Mouse (Mus musculus) frontal cortex, postnatal 36 days (tissue): ENCODE data around the gene AL732309.1.

Source experiments
- DNase-seq, 2 experiments: peaks; one replicate each; pipeline ENCODE4 v3.0.0; 2022; ENCODE audit warnings: low spot score in 2 of 2

Gene AL732309.1

DNA sequence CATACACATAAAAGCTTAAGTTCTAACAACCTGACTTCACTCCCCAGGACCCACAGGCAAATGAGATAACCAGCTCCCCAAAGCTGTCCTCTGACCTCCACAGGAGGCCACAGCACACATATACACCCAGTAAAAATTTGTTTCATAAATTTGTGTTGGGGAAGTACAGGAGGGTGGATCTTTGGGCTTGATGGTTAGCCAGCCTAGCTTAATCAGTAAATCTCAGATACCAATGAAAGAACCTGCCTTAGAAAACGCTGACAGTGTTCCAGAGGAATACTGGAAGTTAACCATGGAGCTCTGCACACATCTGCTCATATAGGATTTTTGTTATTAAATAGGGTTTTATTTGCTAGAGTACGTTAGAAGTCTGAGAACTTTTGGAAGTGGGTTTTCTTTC is 29.0 kb downstream of the AL732309.1 start:
- no peak for DNase-seq

DNA sequence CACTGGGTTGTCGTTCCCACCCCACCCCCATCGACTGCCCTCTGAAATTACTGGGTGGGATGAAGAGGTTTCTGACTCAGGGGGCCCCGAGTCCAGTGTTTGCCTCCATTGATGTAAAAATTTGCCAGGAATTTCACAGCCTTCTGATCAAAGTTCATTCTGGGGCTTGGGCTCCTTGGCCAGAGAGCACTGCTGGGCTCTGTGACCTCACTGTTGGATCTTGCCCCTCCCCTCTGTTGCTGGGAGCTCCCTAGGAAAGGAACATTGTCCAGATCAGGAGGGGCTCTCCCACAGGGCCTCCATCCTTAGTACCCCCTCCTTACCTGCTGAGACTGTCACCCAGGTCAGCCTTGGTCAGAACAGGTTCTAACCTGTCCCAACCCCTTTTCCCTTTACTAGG is 32.2 kb downstream of the AL732309.1 start, which contains the start of gene Stpg3:
TSS of gene Stpg3 (minus strand) at position 194 of the 400 bp plus-strand sequence.
- DNase-seq: no peak

DNA sequence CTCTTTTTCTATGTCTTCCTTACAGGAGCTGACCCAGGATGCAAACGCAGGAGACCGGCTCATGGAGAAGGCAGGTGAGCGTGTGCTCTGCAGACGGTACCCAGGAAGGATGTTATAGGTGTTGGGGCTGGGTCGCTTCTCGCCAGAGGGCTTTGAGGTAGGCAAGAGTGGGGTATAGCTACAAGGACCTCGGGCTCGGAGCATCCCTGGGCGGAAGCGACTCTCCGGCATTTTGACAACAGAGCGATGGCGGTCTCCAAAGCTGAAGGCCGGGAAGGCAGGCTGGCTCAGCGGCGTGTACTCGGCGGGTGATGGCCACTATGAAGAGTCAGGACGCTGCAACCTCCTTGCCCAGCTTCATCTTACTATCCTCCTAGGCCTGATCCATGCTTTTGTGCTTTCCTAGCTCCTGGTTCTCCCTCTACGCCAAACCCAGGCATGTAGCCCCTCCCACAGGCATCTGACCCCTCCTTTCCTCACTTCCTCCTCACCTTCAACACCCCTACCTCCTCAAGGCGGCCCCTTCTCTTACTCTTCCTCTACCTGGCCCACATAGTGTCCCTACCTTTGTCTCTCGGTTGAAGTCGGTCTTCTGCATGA is 33.3 kb downstream of the AL732309.1 start:
- DNase-seq: no peak

DNA sequence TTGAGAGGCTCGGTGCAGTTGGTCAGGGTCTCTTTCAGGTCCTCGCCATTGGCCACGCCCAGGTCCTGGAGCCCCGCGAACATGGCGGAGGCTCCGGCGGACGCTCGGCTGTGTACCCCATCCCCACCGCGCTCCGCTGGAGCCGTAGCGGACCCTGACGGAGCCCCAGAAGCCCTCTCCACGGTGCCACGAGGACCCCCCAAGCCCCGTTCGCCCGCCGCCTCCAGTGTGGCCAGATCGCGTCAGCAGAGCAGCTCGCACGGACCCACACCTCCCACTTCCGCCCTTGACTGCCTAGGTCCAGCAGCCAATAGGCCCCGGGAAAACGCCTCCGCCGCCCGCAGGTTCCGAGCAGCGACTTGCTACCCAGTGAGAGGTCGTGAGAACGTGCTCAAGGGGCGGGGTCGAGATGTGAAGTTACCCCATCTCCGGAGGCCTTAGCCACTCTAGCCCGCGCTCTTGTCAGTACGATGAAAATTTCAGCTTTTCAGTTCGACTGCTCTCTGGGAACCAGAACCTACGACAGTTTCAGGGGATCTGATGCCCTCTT is 35.5 kb downstream of the AL732309.1 start, which contains the start of gene Nelfb:
TSS of gene Nelfb (minus strand) at position 369 of the 550 bp plus-strand sequence.
- peak; percentile 84 to 85 for DNase-seq

DNA sequence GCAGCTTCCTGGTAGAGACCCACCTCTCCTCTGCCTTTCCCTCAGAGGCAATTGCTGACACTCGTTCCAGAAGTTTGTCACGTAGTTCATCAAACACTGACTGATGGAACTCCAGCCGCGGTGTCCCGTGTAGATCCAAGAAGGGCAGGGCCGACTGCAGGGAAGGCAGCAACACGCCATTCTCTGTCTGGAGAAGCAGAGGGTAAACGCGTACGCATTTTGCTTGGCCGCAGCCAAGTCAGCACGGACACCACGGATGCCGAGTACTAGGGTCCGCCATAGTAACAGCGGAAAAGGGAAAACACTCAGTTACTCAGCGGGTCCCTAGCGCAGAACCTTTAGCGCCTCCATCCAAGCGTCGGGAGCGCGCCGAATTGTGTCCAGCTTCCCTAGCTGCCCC is 36.0 kb downstream of the AL732309.1 start:
- DNase-seq: no peak

DNA sequence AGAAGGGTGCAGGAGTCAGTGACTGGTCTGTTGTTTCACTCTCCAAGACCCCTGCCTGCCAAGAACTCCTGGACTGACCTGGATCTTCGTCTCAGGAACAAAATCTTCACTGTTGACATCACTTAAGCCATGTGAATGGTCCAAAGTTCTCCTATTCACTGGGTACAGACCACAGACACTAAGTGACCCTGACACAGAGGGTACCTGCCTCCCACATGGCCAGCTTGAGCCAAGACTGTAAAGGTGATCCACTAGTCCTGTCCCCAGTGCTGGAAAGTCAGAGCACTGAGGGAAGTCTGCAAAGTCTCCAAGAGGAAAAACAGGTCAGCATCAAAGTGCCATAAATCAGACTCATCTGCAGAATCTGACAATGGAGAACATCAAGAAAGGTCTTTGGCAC is 39.1 kb downstream of the AL732309.1 start:
- DNase-seq: no peak

DNA sequence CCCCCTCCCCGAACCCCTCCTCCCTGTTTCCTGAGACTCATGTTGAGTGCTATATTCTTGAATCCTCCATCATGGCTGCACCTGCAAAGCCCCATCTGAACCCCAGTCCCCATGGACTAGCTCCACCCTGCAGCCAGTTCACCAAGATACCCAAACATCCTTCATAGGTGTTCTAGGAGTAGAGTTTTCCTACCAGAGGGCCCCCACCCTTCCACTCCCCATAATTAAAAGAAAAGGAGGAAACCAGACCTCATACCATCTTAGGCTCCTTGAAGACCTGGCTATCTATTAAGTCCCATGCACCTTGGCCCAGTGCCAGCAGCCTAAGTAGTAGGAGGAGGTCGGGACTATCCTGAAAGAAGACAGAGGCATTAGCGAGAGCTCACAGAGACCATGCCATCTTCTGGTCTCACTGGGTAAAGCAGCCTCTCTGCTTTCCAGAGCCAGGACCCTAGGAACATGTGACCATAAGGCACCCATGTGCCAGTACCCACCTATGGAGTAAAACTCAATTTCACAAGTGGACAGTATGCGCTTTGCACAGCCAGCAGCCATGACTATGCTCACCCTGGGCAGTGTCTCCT is 42.9 kb downstream of the AL732309.1 start:
- DNase-seq: no peak

DNA sequence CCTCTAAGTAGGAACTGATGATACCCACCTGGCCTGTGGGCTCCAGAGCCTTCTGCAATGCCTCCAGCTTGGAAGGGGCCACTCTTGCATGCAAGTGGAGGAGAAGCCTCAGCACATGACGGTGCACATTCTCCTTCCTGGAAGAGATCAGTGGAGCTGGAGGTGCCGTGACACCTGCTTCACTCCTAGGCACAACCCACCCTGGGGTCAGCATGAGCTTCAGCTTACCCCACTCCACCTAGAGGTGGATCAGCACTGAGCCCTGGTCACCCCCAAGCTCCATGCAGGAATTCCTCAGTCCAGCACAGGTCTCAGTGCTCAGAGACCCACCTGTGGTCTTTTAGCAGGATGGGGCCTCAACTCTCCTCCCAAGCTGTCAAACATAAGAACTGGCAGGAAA is 46.0 kb downstream of the AL732309.1 start:
- DNase-seq: no peak

DNA sequence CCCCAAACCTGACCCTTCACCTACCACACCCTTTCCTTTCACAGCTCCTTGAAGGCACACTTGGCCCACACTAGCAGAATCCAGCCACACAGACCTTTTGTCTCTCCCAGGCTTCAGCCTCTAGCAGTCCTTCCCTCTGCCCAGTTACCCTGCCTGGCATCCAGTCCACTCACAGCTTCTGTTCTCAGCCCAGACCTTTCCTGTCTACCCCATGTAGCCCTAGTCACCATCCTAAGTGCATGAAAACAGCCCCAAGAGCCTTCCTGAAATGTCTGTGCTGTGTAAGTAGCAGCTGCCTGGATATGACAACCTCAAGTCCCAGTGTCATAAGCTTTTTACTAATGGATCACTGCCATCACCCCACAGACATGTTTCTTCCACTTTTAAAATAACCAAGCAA is 48.7 kb downstream of the AL732309.1 start:
- DNase-seq: no peak

DNA sequence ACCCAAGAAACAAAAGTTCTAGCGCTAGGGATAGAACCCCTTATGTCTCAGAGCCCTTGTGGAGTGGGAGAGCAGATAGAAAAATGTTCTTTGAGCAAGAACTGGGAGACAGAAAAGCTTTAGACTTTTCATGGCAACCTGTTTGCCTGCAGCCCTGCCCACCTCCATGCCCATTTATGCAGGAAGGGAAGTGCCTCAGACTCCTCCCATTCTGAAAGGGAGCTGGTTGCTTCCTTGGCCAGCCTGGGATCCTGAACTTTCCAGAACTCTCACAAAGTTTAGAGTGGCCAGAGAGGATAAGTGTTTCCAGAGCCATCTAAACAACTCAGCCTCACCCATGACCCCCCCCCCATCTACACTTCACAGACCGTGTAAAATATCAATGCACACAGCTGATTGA is 49.5 kb downstream of the AL732309.1 start:
- DNase-seq: no peak

DNA sequence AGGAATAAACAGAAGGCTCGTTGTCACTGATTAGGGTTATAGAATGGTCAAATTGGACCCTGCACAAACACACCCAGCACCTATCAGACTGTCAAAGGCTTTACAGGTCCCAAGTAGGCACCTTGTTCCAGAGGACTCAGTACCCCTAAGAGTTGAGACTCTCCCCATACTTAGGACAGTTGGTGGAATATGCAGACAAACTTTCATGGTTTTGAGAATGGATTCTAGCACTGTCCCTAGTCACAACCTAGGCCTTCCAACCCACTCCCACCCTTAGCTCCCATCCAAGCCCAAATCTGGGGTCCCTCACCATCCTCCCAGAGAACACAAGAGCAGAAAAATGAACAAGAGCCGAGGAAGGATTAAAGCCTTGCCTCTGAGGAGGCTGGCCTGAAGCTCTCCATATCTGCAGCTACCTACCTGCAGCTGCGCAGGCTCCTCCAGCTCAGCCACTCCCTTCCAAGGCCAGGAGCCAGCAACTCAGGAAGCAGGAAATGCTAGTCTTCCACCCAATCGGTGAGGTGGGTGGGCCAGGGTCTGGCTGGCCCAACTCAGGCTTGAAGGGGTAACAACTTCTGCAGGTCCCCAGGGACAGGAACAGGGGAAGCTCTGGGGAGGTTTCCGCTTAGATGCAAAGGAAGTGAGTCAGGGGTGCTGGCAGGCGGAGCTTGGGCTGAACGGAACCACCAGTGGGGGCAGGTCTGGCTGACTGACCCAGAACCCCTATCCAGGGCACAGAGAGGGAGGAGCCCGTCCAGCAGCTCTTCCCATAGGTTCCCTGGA is 50.3 kb downstream of the AL732309.1 start, which contains the start of gene Tor4a:
TSS of gene Tor4a (minus strand) at position 715 of the 783 bp plus-strand sequence.
- DNase-seq: no peak

DNA sequence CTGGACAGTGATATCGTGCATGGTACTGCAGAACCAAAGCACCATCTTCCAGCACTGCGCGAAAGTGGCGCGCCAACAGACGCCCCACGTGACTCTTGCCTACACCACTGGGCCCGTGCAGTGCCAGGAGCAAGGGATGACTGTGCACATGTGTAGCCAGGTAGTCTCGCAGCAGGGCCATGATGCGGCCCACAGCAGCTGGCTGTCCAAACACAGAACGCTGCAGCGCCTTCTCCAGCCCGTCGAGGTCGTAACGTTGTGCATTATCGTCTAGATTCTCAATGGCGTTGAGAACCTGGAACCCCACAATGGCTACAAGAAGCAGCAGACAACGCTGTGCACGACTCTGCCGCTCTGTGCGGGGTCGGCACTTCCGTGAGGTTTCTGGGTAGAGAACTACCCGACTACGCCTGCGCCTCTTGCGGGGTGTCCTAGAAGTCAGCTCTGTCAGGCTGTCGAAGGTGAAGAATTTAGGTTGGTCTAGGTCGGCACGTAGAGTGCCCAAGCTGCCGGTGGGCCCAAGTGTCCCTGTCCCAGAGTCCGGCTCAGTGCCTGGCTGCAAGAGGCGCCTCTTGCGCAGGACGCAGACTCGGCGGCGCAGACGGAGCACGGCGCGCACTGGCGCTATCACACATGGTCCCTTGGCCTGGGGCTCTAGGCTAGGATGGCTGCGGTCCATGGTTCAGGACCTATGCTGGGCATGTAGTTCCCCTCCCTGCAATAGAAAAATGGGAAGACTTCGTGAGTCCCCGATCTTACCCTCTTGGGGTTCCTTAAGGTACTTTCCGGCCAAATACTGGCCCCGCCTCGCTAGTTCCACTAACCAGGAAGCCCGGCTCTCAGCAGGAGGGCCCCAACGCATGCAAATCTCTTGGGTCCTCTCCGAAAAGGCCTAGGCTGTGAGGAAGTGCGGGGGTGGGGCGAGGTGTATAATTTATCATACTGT is 51.2 kb downstream of the AL732309.1 start:
- no peak for DNase-seq
